Mouse (Mus musculus): ENCODE data around the gene Fam19a4.

DNA sequence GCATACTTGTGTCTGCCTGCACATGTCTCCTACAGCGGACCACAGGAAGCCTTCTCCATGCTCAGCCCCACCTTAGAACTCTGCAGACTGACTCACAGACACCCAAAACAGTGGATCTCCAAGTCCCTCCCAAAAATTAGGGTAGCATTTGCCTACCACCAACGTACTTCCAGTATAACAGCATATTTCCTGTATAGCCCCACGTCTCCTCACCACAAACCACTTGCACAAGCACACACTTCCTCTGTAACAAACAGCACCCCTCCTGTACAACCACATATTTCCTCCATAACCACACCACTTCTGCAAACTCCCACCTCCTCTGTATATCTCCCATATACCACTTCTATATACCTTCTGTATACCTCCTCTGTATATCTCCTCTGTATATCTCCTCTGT lies 44.2 kb downstream of the Fam19a4 start:
- TF ChIP-seq CTCF (IDR thresholded peaks at IDR 0.05; ENCODE audit: control insufficient read depth, insufficient read depth, low read length) (no peak), POLR2A (IDR thresholded peaks at IDR 0.05; ENCODE audit: borderline replicate concordance, control insufficient read depth, low read depth, low read length) (no peak)
